Mouse (Mus musculus) stomach, embryonic 16.5 days (tissue): Measurements from ENCODE around the gene Armh3. TPM values are rescaled to one million over a fixed set of nuclear protein-coding genes. Genes with fewer than 3 reads are reported as not detected.
A peak's percentile ranks its signal among the peaks of the same experiment; 100 is the strongest.

Experiments
- ATAC-seq: fragments of 200-750 bp; cut with Nextera tagmentation; 2 replicates; pipeline ENCODE4 v1.8.0; 2017; ENCODE audit warnings: moderate number of reproducible peaks, moderate TSS enrichment; ENCODE audit not compliant: insufficient read depth, low FRiP score
- H3K27ac ChIP-seq: fragments of 300-500 bp; sonication (generic); 2 replicates; pipeline ENCODE4 v1.5.1; 2014; ENCODE audit warnings: low read length
- H3K27me3 ChIP-seq: fragments of 300-500 bp; sonication (generic); 2 replicates; pipeline ENCODE4 v1.6.1; 2014; ENCODE audit warnings: low read length, control low read depth, mixed read lengths; ENCODE audit not compliant: control insufficient read depth, insufficient read depth
- H3K36me3 ChIP-seq: fragments of 300-500 bp; sonication (generic); 2 replicates; pipeline ENCODE4 v1.6.1; 2014; ENCODE audit warnings: low read length; ENCODE audit not compliant: control insufficient read depth, insufficient read depth
- H3K4me1 ChIP-seq: fragments of 300-500 bp; sonication (generic); 2 replicates; pipeline ENCODE4 v1.6.1; 2014; ENCODE audit warnings: low read length, control low read depth, mixed read lengths; ENCODE audit not compliant: control insufficient read depth, insufficient read depth
- H3K4me2 ChIP-seq: fragments of 300-500 bp; sonication (generic); 2 replicates; pipeline ENCODE4 v1.6.1; 2014; ENCODE audit warnings: low read depth, low read length, mixed read lengths
- H3K4me3 ChIP-seq: fragments of 300-500 bp; sonication (generic); replicated peaks from 2 replicates; pipeline ENCODE4 v1.5.1; 2014; ENCODE audit warnings: mild to moderate bottlenecking, low read length
- H3K9ac ChIP-seq: fragments of 300-500 bp; sonication (generic); 2 replicates; pipeline ENCODE4 v1.6.1; 2014; ENCODE audit warnings: low read length
- H3K9me3 ChIP-seq: fragments of 300-500 bp; sonication (generic); replicated peaks from 2 replicates; pipeline ENCODE4 v1.6.1; 2016; ENCODE audit warnings: low read length, control low read depth; ENCODE audit not compliant: control insufficient read depth
- WGBS: fragments of 180-500 bp; shearing (Covaris S2); extraction: QIAGEN DNeasy Blood & Tissue Kit; methylation state at CpG from one replicate; pipeline ENCODE4 v1.1.7; 2014; 5-methylcytosine and 5-hydroxymethylcytosine counted together
- polyA plus RNA-seq: library from polyadenylated mRNA; unstranded; fragments of >200 nt; fragmentation: Nextera tagmentation; extraction: Ambion mirVana; gene quantifications from 2 replicates; pipeline ENCODE4 v1.2.1, GENCODE M21; 2015

The Armh3 gene
- polyA plus RNA-seq, 1 experiment from 2014 or later, result 15.4 TPM

DNA sequence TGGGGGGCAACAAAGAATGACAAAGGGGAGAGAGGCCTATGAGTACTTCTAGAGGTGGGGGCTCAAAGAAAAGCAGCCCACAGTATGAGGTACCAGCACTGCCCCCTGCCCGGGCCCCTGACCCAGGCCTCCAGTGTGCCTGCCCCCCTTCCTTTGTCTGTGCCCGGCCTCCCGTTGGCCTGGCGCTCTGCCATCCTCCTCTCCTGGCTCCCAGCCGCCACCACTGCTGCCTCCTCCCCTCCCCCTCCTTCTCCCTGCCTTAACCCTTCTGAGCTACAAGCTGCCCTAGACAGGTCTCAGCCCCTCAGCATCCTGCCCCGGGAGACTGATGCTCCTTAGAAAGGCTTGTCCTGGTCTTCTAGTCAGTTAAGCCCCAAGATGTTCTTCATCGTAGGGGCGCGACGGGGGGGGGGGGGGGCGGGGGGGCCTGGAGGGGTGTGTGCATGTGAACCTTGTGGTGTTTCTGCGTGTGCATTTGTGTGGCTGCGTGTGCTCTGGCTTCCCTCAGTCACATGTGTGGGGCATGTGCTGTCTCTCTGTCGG is 43.7 kb upstream of the Armh3 start:
- WGBS, result under 1% methylated on average over 9 of the region's 14 CpGs
- peak; percentile 5; the same call in 1 of the 2 replicates for ATAC-seq

GRCm38 (mm10) chr19:46041299-46041932 is 43.1 kb upstream of the Armh3 start:
- H3K9ac ChIP-seq, result peak overlapping the region; percentile 98
- H3K4me3 ChIP-seq, result peak overlapping the region; percentile 97
- H3K4me2 ChIP-seq, result peak overlapping the region; percentile 94
- ATAC-seq, result no peak
- 16% methylated on average over 7 of the region's 7 CpGs for WGBS
- peak overlapping the region; percentile 99 for H3K27ac ChIP-seq
- no peaks in the 10 kb centered on the region for H3K36me3 ChIP-seq
- H3K9me3 ChIP-seq, result no peaks in the 10 kb centered on the region
- peaks cover 69% of the 10 kb centered on the region for H3K4me1 ChIP-seq
- no peaks in the 10 kb centered on the region for H3K27me3 ChIP-seq

More for the DNA sequence above, 43.7 kb upstream of the Armh3 start:
- Histone ChIP-seq H3K4me1 (peaks cover 69% of the 10 kb centered on the region), H3K9me3 (no peaks in the 10 kb centered on the region), H3K4me2 (peak overlapping the region; percentile 94), H3K36me3 (no peaks in the 10 kb centered on the region), H3K27ac (peak overlapping the region; percentile 99), H3K9ac (peak overlapping the region; percentile 98), H3K27me3 (no peaks in the 10 kb centered on the region), H3K4me3 (peak overlapping the region; percentile 97)

DNA sequence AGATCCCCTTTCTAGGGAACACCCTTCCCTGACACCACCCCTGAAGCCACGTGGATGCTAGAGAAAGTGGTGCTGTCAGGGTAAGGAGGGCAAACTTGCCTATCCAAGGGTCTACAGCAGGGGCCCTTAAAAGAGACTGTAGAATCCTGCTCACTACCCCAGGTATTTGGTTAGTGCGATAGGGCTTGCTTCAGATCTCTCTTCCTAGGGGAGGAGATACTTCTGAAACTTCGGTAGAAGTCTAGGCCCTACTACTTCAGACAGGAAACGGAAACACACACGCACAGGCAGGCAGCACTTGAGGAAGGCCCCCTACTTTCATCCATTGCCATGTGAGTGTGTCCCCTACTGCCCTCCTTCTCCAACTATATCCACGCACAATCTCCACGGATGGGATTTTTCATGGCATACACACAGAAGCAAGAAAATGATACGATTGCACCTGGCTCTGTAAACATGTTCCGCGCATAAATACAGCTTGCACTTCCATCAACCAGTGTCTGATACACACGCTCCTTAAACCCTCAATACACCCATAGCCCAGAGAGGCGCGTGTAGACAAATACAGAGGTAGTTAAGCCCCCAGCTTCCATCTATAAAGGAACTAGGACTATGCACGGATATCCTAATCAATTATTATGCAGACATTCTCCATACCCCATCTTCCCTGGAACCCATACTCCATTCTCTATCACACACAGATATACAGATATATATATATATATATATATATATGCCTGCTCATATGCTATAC is 42.0 kb upstream of the Armh3 start:
- Histone ChIP-seq H3K27ac (peak overlapping the region; percentile 89), H3K9me3 (no peaks in the 10 kb centered on the region), H3K4me2 (peak overlapping the region; percentile 64), H3K4me1 (peaks cover 62% of the 10 kb centered on the region), H3K36me3 (no peaks in the 10 kb centered on the region), H3K27me3 (no peaks in the 10 kb centered on the region), H3K4me3 (peak overlapping the region; percentile 75), H3K9ac (peak overlapping the region; percentile 95)
- no peak for ATAC-seq
- 27% methylated on average over 14 of the region's 14 CpGs for WGBS

- peak overlapping the region; percentile 89 for H3K27ac ChIP-seq
- H3K36me3 ChIP-seq, result peaks cover 8% of the 10 kb centered on the region
- H3K9me3 ChIP-seq, result no peaks in the 10 kb centered on the region
- WGBS, result under 1% methylated on average over 26 of the region's 30 CpGs
- ATAC-seq, result peak; percentile 85
- no peaks in the 10 kb centered on the region for H3K27me3 ChIP-seq
- H3K4me2 ChIP-seq, result peak overlapping the region; percentile 92
- peak overlapping the region; percentile 95 for H3K9ac ChIP-seq
- peaks cover 62% of the 10 kb centered on the region for H3K4me1 ChIP-seq
- peak overlapping the region; percentile 75 for H3K4me3 ChIP-seq
These were observed 41.2 kb upstream of the Armh3 start for GRCm38 (mm10) chr19:46039478-46039877.

GRCm38 (mm10) chr19:46038851-46039260 is 40.6 kb upstream of the Armh3 start:
- Histone ChIP-seq H3K4me1 (peaks cover 58% of the 10 kb centered on the region), H3K9me3 (no peaks in the 10 kb centered on the region), H3K36me3 (peaks cover 14% of the 10 kb centered on the region), H3K9ac (peak overlapping the region; percentile 95), H3K4me2 (peak overlapping the region; percentile 92), H3K4me3 (peak overlapping the region; percentile 75), H3K27ac (peak overlapping the region; percentile 89), H3K27me3 (no peaks in the 10 kb centered on the region)
- 2% methylated on average over 14 of the region's 17 CpGs for WGBS
- no peak for ATAC-seq

GRCm38 (mm10) chr19:46037925-46038850 is 39.9 kb upstream of the Armh3 start:
- peaks cover 52% of the 10 kb centered on the region for H3K4me1 ChIP-seq

DNA sequence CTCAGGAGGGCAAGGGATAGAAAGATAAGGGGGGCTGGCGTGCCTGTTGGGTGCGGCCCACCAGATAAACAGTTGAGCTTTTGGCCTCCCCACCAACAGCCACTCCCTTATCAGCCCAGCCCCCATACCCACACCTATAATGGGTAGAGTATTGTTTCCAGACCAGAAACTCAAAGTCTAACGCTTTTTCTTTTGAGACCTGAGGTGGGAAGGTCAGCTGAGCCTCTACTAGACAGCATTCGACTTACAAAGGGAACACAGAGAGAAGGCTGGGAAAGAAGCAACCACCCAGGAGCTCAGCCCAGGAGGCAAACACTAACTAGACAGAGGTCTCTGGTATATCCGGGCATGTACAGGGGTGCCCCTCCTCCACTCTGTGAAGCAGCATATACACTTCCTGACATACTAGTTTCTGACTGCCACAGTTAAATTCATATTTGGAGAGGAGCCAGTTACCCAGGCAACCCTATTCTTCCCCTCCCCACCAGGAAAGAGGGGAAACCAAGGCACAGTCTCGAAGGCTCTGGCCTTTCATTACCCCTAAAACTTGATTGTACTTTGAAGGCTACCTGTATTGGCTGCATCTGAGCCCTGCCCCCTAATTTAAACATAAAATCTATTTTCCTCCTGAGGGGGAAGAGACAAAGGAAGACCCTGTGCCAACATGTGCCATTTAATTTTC is 39.1 kb upstream of the Armh3 start:
- whole genome bisulfite sequencing, result 4% methylated on average over 6 of the region's 6 CpGs
- Histone ChIP-seq H3K4me1 (peaks cover 44% of the 10 kb centered on the region), H3K4me2 (peak overlapping the region; percentile 92), H3K9ac (peak overlapping the region; percentile 95), H3K9me3 (no peaks in the 10 kb centered on the region), H3K27me3 (no peaks in the 10 kb centered on the region), H3K4me3 (peak overlapping the region; percentile 75), H3K27ac (peak overlapping the region; percentile 89), H3K36me3 (peaks cover 27% of the 10 kb centered on the region)
- ATAC-seq, result peak; percentile 17

More at GRCm38 (mm10) chr19:46037925-46038850, 39.9 kb upstream of the Armh3 start:
- no peak for ATAC-seq
- Histone ChIP-seq H3K4me3 (peak overlapping the region; percentile 75), H3K9ac (peak overlapping the region; percentile 95), H3K36me3 (peaks cover 21% of the 10 kb centered on the region), H3K27me3 (no peaks in the 10 kb centered on the region), H3K4me2 (peak overlapping the region; percentile 92), H3K9me3 (no peaks in the 10 kb centered on the region), H3K27ac (peak overlapping the region; percentile 89)
- 3% methylated on average over 13 of the region's 13 CpGs for WGBS
